Mouse (Mus musculus): Measurements from ENCODE around the gene Donson.

Gene Donson

GRCm38 (mm10) chr16:91694455-91695084 lies 6.0 kb upstream of the Donson start:
- in situ Hi-C loops (cut with MboI; ENCODE audit: low sequenced_read_pairs), result no loop called here

- in situ Hi-C loops (cut with MboI; ENCODE audit: low sequenced_read_pairs), result no loop called here
Measured at GRCm38 (mm10) chr16:91689791-91690190, 1.2 kb upstream of the Donson start.

- in situ Hi-C loops (cut with MboI; ENCODE audit: low sequenced_read_pairs), result no loop called here
Measured at GRCm38 (mm10) chr16:91688023-91688618, 449 bp downstream of the Donson start.

- in situ Hi-C loops (cut with MboI; ENCODE audit: low sequenced_read_pairs), result no loop called here
Measured at GRCm38 (mm10) chr16:91686369-91686768, 2.2 kb downstream of the Donson start.

GRCm38 (mm10) chr16:91685526-91685925 lies 3.0 kb downstream of the Donson start:
- in situ Hi-C loops (cut with MboI; ENCODE audit: low sequenced_read_pairs), result no loop called here

GRCm38 (mm10) chr16:91680656-91681055 lies 7.9 kb downstream of the Donson start:
- in situ Hi-C loops (cut with MboI; ENCODE audit: low sequenced_read_pairs), result no loop called here

GRCm38 (mm10) chr16:91678147-91678911 lies 10.2 kb downstream of the Donson start:
- in situ Hi-C loops (cut with MboI; ENCODE audit: low sequenced_read_pairs), result no loop called here

GRCm38 (mm10) chr16:91674500-91674899 lies 14.1 kb downstream of the Donson start:
- in situ Hi-C loops (cut with MboI; ENCODE audit: low sequenced_read_pairs), result no loop called here

- in situ Hi-C loops (cut with MboI; ENCODE audit: low sequenced_read_pairs), result no loop called here
Measured at GRCm38 (mm10) chr16:91663795-91664194, 24.8 kb downstream of the Donson start.

GRCm38 (mm10) chr16:91662336-91662735 lies 26.2 kb downstream of the Donson start:
- in situ Hi-C loops (cut with MboI; ENCODE audit: low sequenced_read_pairs), result no loop called here

- in situ Hi-C loops (cut with MboI; ENCODE audit: low sequenced_read_pairs), result no loop called here
Measured at GRCm38 (mm10) chr16:91661397-91661796, 27.2 kb downstream of the Donson start.

GRCm38 (mm10) chr16:91659798-91660197 lies 28.8 kb downstream of the Donson start:
- in situ Hi-C loops (cut with MboI; ENCODE audit: low sequenced_read_pairs), result no loop called here

- in situ Hi-C loops (cut with MboI; ENCODE audit: low sequenced_read_pairs), result no loop called here
Measured at GRCm38 (mm10) chr16:91658471-91658870, 30.1 kb downstream of the Donson start.

GRCm38 (mm10) chr16:91657285-91657684 lies 31.3 kb downstream of the Donson start:
- in situ Hi-C loops (cut with MboI; ENCODE audit: low sequenced_read_pairs), result no loop called here

- in situ Hi-C loops (cut with MboI; ENCODE audit: low sequenced_read_pairs), result no loop called here
Measured at GRCm38 (mm10) chr16:91655285-91655684, 33.3 kb downstream of the Donson start.

- in situ Hi-C loops (cut with MboI; ENCODE audit: low sequenced_read_pairs), result no loop called here
Measured at GRCm38 (mm10) chr16:91652191-91652590, 36.4 kb downstream of the Donson start.

- in situ Hi-C loops (cut with MboI; ENCODE audit: low sequenced_read_pairs), result no loop called here
Measured at GRCm38 (mm10) chr16:91649781-91650180, 38.8 kb downstream of the Donson start.

GRCm38 (mm10) chr16:91649246-91649645 lies 39.3 kb downstream of the Donson start:
- in situ Hi-C loops (cut with MboI; ENCODE audit: low sequenced_read_pairs), result no loop called here

- in situ Hi-C loops (cut with MboI; ENCODE audit: low sequenced_read_pairs), result no loop called here
Measured at GRCm38 (mm10) chr16:91648220-91648550, 40.4 kb downstream of the Donson start.

GRCm38 (mm10) chr16:91647461-91648219 lies 40.9 kb downstream of the Donson start, which contains the start of gene Son:
Son (plus strand) TSS chr16:91647506.
- in situ Hi-C loops (cut with MboI; ENCODE audit: low sequenced_read_pairs), result no loop called here

- in situ Hi-C loops (cut with MboI; ENCODE audit: low sequenced_read_pairs), result no loop called here
Measured at GRCm38 (mm10) chr16:91646681-91647419, 41.7 kb downstream of the Donson start, which contains the start of gene Gart. Gart (minus strand) TSS chr16:91646952.

All from CH12F3 (cell line).